25 mouse cellular contexts compared by ENCODE assay signal in the genomic region with DNA sequence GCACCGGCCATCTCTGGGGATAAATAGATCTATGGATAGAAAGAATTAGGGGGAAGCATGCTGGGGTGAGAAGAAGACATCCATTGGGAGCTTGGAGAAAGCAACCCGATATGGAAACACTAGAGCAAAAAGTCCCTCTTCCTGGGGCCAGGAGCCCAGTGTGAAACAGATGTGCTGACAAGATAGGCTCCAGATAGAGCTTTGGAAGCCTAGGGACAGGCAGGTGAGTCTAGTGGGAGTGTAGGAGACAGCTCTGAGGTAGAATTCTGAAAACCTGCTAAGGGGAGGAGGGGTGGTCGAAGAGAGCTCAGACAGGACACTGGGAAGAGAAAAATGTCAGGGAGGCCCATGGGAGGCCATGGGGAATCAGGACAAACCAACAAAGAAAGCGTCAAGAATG.
"Had no signal": no experiment of that assay in that cellular context is flagged by ENCODE, and none has a peak within 500 bp of the region (broad histone marks: within the 10 kb centered on the region; RNA-seq: fewer than 3 reads in every experiment).

No protein-coding gene starts in this region.

- H3K9ac ChIP-seq: heart, embryonic 13.5 days; heart, embryonic 15.5 days; hindbrain, embryonic 13.5 days; hindbrain, embryonic 15.5 days; kidney, embryonic 15.5 days; limb, embryonic 13.5 days; limb, embryonic 15.5 days had no signal

- H3K4me3 ChIP-seq: heart, adult 2 months; heart, embryonic 13.5 days; heart, embryonic 15.5 days; hindbrain, embryonic 13.5 days; hindbrain, embryonic 15.5 days; kidney, embryonic 15.5 days; limb, embryonic 13.5 days; limb, embryonic 15.5 days had no signal

- H3K27me3 ChIP-seq: heart, embryonic 15.5 days; hindbrain, embryonic 13.5 days; hindbrain, embryonic 15.5 days; kidney, embryonic 15.5 days; limb, embryonic 13.5 days; limb, embryonic 15.5 days had no signal

- H3K27ac ChIP-seq: heart, adult 2 months; heart, embryonic 13.5 days; heart, embryonic 15.5 days; hindbrain, embryonic 13.5 days; hindbrain, embryonic 15.5 days; hindbrain, postnatal 0 days; kidney, embryonic 15.5 days; kidney, postnatal 0 days; limb, embryonic 13.5 days; limb, embryonic 15.5 days had no signal

- H3K36me3 ChIP-seq: heart, embryonic 13.5 days; heart, embryonic 15.5 days; hindbrain, embryonic 13.5 days; hindbrain, embryonic 15.5 days; kidney, embryonic 15.5 days; limb, embryonic 13.5 days; limb, embryonic 15.5 days had no signal

- DNase-seq: gastrocnemius, postnatal 14 days; gastrocnemius, postnatal 36 days; heart, adult 2 months; heart, postnatal 14 days; heart, postnatal 36 days; kidney, adult 11 months; kidney, adult 2 months; kidney, adult 9 months; kidney, postnatal 14 days; kidney, postnatal 36 days; layer of hippocampus, adult 9-11 months; layer of hippocampus, postnatal 36 days; left cerebral cortex, postnatal 4 days had no signal

- H3K4me2 ChIP-seq: heart, embryonic 11.5 days; heart, embryonic 13.5 days; heart, embryonic 15.5 days; hindbrain, embryonic 13.5 days; hindbrain, embryonic 15.5 days; kidney, embryonic 15.5 days; limb, embryonic 13.5 days; limb, embryonic 15.5 days had no signal

- H3K9me3 ChIP-seq: heart, embryonic 13.5 days; heart, embryonic 15.5 days; hindbrain, embryonic 15.5 days; kidney, embryonic 15.5 days; limb, embryonic 13.5 days; limb, embryonic 15.5 days had no signal

- ATAC-seq: forebrain, embryonic 16.5 days; hindbrain, postnatal 0 days; intestine, embryonic 16.5 days had no signal

- H3K4me1 ChIP-seq: heart, embryonic 13.5 days; heart, embryonic 15.5 days; kidney, embryonic 15.5 days; limb, embryonic 13.5 days; limb, embryonic 15.5 days had no signal
